Mouse (Mus musculus): ENCODE results near the gene Abca8a. TPM values are rescaled to one million over a fixed set of nuclear protein-coding genes. Genes with fewer than 3 reads are reported as not detected.
"Not testable (repeated sequence)": the region's sequence is repeated elsewhere in the genome, so short reads cannot be mapped to it uniquely, and the experiment has no call there.

The Abca8a gene
- polyA plus RNA-seq, 1 experiment from 2014 or later, result 4.2 TPM

DNA sequence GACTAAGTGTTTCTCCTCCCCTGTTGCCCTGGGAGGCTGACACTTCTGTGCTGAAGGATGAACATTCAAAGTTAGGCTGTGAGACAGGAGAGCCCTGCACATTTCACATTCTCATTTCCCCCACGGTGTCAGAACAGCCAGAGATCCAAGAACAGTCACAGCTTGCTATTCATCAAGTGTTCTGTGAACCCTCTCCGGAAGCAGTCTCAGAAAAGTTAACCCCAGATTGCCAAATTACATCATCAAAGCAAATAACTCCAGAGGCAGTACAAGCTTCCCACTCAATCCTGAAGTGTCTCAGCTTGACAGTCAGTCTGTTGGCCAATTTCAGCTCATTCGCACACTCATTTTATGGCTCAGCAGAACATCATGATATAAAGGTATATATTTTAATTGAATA lies 100.8 kb downstream of the Abca8a start:
- Histone ChIP-seq H3K9ac (ENCODE audit: low read length) (no peak overlapping the region), H3K4me1 (replicated peaks; ENCODE audit: control insufficient read depth, insufficient read depth) (no peaks in the 10 kb centered on the region), H3K4me2 (replicated peaks; ENCODE audit: low read depth) (peak overlapping the region; percentile 58), H3K9me3 (ENCODE audit: control insufficient read depth, low read length) (no peaks in the 10 kb centered on the region), H3K4me3 (ENCODE audit: low read depth, low read length) (peak overlapping the region; percentile 40), H3K27ac (replicated peaks) (no peak overlapping the region), H3K36me3 (ENCODE audit: control insufficient read depth, insufficient read depth, low read length) (no peaks in the 10 kb centered on the region), H3K27me3 (ENCODE audit: control insufficient read depth, insufficient read depth, low read length) (no peaks in the 10 kb centered on the region)
- peak; percentile 15 for DNase-seq (ENCODE audit: low spot score)
- TF ChIP-seq CTCF (IDR thresholded peaks at IDR 0.05; ENCODE audit: low read depth) (no peak), EP300 (optimal IDR thresholded peaks at IDR 0.05) (no peak)
- ATAC-seq (ENCODE audit: low FRiP score, low TSS enrichment), result peak; percentile 71; the same call in 1 of the 2 replicates
- WGBS, result 3% methylated on average over 3 of the region's 3 CpGs

DNA sequence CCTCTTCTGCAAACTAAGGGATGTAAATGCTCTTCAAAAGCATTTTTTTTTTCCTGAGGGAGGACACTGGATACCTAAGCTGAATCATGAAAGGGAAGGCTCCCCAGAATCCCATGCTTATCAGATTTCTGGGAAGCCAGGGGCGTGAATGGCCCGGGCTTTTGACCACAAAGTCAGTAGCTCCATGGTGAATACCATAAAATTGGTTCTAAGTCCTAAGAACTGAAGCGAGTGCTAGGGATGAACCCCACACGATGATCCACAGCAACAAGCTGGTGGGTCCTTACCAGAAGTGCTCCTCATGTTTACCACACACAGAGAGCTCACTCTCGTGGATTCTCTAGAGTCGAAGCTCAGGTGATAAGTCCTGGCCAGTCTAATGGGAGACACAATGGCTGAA lies 101.8 kb downstream of the Abca8a start:
- no peak for ATAC-seq (ENCODE audit: low FRiP score, low TSS enrichment)
- WGBS, result 32% methylated on average over 6 of the region's 6 CpGs
- no peak for DNase-seq (ENCODE audit: low spot score)
- Histone ChIP-seq H3K36me3 (ENCODE audit: control insufficient read depth, insufficient read depth, low read length) (no peaks in the 10 kb centered on the region), H3K4me2 (replicated peaks; ENCODE audit: low read depth) (peak overlapping the region; percentile 58), H3K27ac (replicated peaks) (no peak overlapping the region), H3K4me3 (ENCODE audit: low read depth, low read length) (no peak overlapping the region), H3K9me3 (ENCODE audit: control insufficient read depth, low read length) (no peaks in the 10 kb centered on the region), H3K27me3 (ENCODE audit: control insufficient read depth, insufficient read depth, low read length) (no peaks in the 10 kb centered on the region), H3K4me1 (replicated peaks; ENCODE audit: control insufficient read depth, insufficient read depth) (no peaks in the 10 kb centered on the region), H3K9ac (ENCODE audit: low read length) (no peak overlapping the region)
- no peak for TF ChIP-seq EP300 (optimal IDR thresholded peaks at IDR 0.05)
- no peak for TF ChIP-seq CTCF (IDR thresholded peaks at IDR 0.05; ENCODE audit: low read depth)

DNA sequence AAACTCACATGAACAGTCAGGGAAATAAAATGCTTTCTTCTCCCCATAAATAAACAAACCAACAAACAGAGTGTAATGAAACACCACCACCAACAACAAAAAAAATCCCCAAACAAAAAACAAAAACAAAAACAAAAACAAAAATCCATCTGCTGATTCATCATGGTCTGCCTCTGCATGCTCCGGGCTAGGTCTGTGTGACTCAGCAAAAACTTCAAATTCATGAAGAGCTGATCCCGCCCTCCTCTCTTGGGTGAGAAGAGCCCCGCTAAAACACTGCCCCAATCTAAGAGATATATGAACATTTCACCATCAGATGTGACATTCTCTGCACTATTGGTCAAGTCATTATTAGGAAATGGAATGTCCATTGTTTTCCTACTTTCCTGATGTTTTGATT lies 104.5 kb downstream of the Abca8a start:
- Histone ChIP-seq H3K36me3 (ENCODE audit: control insufficient read depth, insufficient read depth, low read length) (no peaks in the 10 kb centered on the region), H3K4me1 (replicated peaks; ENCODE audit: control insufficient read depth, insufficient read depth) (no peaks in the 10 kb centered on the region), H3K4me3 (ENCODE audit: low read depth, low read length) (no peak overlapping the region), H3K27me3 (ENCODE audit: control insufficient read depth, insufficient read depth, low read length) (no peaks in the 10 kb centered on the region), H3K9me3 (ENCODE audit: control insufficient read depth, low read length) (no peaks in the 10 kb centered on the region), H3K9ac (ENCODE audit: low read length) (no peak overlapping the region), H3K4me2 (replicated peaks; ENCODE audit: low read depth) (no peak overlapping the region), H3K27ac (replicated peaks) (no peak overlapping the region)
- DNase-seq (ENCODE audit: low spot score) (no peak), ATAC-seq (ENCODE audit: low FRiP score, low TSS enrichment) (no peak)
- TF ChIP-seq EP300 (optimal IDR thresholded peaks at IDR 0.05), result no peak
- TF ChIP-seq CTCF (IDR thresholded peaks at IDR 0.05; ENCODE audit: low read depth), result no peak
- WGBS, result 69% methylated on average over 3 of the region's 3 CpGs

DNA sequence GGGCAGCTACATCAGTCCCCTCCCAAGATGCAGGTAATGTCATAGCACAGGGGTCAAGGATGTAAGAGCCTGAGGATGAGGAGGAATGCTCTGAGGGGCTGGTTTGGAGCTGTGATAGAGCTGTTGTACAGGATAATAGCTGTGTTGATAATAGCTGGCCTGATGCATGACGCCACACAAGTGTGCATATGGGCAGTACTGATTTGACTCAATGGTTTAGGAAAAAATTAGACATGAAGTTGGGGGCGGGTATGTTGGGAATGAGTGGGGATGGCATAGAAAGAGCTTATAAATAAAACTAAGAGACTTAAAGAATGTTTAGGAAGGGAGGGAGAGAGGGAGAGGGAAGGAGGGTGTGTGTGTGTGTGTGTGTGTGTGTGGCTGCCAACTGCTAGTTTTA lies 105.5 kb downstream of the Abca8a start:
- 91% methylated on average over 2 of the region's 2 CpGs for WGBS
- Histone ChIP-seq H3K4me1 (replicated peaks; ENCODE audit: control insufficient read depth, insufficient read depth) (no peaks in the 10 kb centered on the region), H3K4me3 (ENCODE audit: low read depth, low read length) (no peak overlapping the region), H3K9ac (ENCODE audit: low read length) (no peak overlapping the region), H3K27ac (replicated peaks) (no peak overlapping the region), H3K9me3 (ENCODE audit: control insufficient read depth, low read length) (no peaks in the 10 kb centered on the region), H3K4me2 (replicated peaks; ENCODE audit: low read depth) (no peak overlapping the region), H3K36me3 (ENCODE audit: control insufficient read depth, insufficient read depth, low read length) (no peaks in the 10 kb centered on the region), H3K27me3 (ENCODE audit: control insufficient read depth, insufficient read depth, low read length) (no peaks in the 10 kb centered on the region)
- ATAC-seq (ENCODE audit: low FRiP score, low TSS enrichment) (no peak), DNase-seq (ENCODE audit: low spot score) (no peak)
- no peak for TF ChIP-seq CTCF (IDR thresholded peaks at IDR 0.05; ENCODE audit: low read depth)

DNA sequence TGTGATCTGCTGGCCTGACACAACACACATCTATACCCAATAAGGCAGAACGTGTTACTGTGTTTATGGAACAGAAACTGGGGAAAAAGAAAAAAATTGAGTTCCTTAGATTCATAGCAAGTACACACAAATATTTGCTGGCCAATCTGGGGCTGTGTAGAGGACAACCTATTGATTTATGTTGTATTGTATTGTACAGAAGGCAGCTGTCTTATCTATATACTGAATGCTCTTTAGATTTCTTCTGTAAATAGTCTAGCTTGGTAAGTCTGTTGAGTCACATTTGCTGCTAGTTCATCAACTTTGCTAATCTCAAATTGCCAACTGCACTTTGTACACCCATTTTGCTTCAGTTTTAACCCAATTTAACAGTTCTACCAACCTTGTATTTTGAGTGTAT lies 107.6 kb downstream of the Abca8a start:
- Histone ChIP-seq H3K36me3 (ENCODE audit: control insufficient read depth, insufficient read depth, low read length) (no peaks in the 10 kb centered on the region), H3K27ac (replicated peaks) (no peak overlapping the region), H3K4me2 (replicated peaks; ENCODE audit: low read depth) (no peak overlapping the region), H3K9ac (ENCODE audit: low read length) (no peak overlapping the region), H3K4me1 (replicated peaks; ENCODE audit: control insufficient read depth, insufficient read depth) (no peaks in the 10 kb centered on the region), H3K27me3 (ENCODE audit: control insufficient read depth, insufficient read depth, low read length) (no peaks in the 10 kb centered on the region), H3K4me3 (ENCODE audit: low read depth, low read length) (no peak overlapping the region), H3K9me3 (ENCODE audit: control insufficient read depth, low read length) (no peaks in the 10 kb centered on the region)
- WGBS, result 23% methylated on average over 1 of the region's 1 CpGs
- DNase-seq (ENCODE audit: low spot score), result no peak
- ATAC-seq (ENCODE audit: low FRiP score, low TSS enrichment), result no peak
- TF ChIP-seq EP300 (optimal IDR thresholded peaks at IDR 0.05) (no peak), CTCF (IDR thresholded peaks at IDR 0.05; ENCODE audit: low read depth) (no peak)

DNA sequence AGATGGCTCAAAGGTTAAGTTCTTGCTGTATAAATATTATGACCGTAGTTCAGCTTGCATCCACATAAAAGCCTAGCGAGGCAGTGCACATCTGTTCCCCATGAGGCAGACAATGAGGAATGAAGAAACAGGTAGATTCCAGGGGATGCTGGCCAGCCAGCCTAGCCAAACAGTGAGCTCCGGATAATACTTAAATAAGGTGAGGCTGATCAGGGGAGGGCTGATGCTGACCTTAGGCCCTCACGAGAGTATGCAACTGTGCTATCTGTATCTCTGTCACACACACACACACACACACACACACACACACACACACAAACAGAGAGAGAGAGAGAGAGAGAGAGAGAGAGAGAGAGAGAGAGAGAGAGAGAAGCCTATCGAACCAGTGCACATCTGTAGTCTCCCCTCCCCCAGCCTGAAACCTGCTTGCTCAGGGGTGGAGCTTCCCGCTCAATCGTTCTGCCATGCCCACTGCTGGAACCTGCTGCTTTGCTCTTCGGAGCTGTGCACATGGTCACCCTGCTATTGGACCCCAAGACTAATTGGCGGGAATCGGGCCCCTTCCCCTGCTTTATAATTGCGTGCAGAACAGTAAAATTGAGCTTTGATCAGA lies 108.2 kb downstream of the Abca8a start:
- DNase-seq (ENCODE audit: low spot score), result peak; percentile 16
- not testable (repeated sequence) for H3K9me3 ChIP-seq (ENCODE audit: control insufficient read depth, low read length); H3K27ac ChIP-seq (replicated peaks); ATAC-seq (ENCODE audit: low FRiP score, low TSS enrichment); H3K4me2 ChIP-seq (replicated peaks; ENCODE audit: low read depth); H3K36me3 ChIP-seq (ENCODE audit: control insufficient read depth, insufficient read depth, low read length); H3K27me3 ChIP-seq (ENCODE audit: control insufficient read depth, insufficient read depth, low read length); H3K9ac ChIP-seq (ENCODE audit: low read length); H3K4me3 ChIP-seq (ENCODE audit: low read depth, low read length); H3K4me1 ChIP-seq (replicated peaks; ENCODE audit: control insufficient read depth, insufficient read depth)
- 27% methylated on average over 11 of the region's 11 CpGs for WGBS

Measured in stomach, postnatal 0 days (tissue).